Mouse (Mus musculus) neutrophil, adult 59 days (primary cell): ENCODE results near the gene Triml1. TPM values are rescaled to one million over a fixed set of nuclear protein-coding genes. Genes with fewer than 3 reads are reported as not detected.

Experiments used
- total RNA-seq, 2 experiments: library from RNA; stranded (reverse); gene quantifications; 1 replicate in 1 of 2; 2 replicates in 1 of 2; pipeline ENCODE4 v1.2.4; 2023

Triml1 gene
- total RNA-seq = not detected

GRCm38 (mm10) chr8:43141386-43141785 is at the start of gene Triml1:
Gene Triml1, minus strand, starts transcription at chr8:43141486.

GRCm38 (mm10) chr8:43180054-43180690 is 38.9 kb upstream of the Triml1 start, which contains the start of gene Triml2:
Gene Triml2, plus strand, starts transcription at chr8:43180541.

Other genes starting within 250 kb of the Triml1 start
- under 1 TPM in 1 of 2 experiments, not detected in 1; 0.16 TPM for gene Triml2, start 39.1 kb upstream of the Triml1 start, total RNA-seq
- not detected for gene Zfp42, start 165.5 kb upstream of the Triml1 start, total RNA-seq